Mouse (Mus musculus): Measurements from ENCODE around the gene Syne3. TPM values are rescaled to one million over a fixed set of nuclear protein-coding genes. Genes with fewer than 3 reads are reported as not detected.

Gene Syne3
- total RNA-seq, 2 experiments from 2014 or later, result 10.1 to 21.1 TPM

GRCm38 (mm10) chr12:104976331-104976817 is 33.2 kb downstream of the Syne3 start:
- ATAC-seq (replicated peaks; ENCODE audit: poor library complexity), result no peak

GRCm38 (mm10) chr12:104972860-104973259 is 36.7 kb downstream of the Syne3 start:
- no peak for ATAC-seq (replicated peaks; ENCODE audit: poor library complexity)

DNA sequence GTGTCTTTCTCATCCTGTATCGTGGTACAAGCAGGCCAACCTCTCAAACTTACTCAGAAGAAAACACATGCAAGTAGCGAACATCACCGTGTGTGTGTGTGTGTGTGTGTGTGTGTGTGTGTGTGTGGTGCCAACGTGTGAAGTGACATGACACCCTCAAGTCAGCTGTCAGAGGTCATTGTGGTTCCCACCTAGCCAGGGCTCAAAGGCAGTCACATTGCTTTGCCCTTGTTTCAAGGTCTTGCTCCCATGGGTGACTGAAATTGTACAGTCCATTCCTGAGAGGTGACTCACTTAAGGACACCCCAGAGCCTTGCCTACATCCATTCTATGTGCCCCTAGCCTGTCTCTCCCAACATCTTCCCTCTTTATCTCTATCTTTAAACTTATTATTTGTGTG is 40.0 kb downstream of the Syne3 start:
- no peak for ATAC-seq (replicated peaks; ENCODE audit: poor library complexity)

DNA sequence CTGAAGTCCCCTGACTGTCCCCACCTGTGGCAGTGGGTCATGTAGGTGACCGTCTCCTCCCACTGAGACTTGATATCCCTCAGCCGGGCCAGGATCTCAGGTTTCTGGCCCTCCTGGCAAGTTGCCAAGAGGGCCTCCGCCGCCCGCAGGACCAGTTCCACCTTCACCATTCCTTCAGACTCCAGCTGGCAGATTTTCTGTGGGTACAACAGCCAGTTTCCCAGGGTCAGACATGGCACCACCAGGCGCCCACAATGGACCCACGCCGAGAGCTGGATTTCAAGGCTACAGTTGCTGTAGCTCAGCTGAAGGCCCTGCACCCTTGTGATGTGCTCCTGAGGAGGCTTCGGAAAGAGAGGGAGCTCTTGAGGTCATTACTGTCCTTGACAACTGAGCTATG is 40.4 kb downstream of the Syne3 start:
- no peak for ATAC-seq (replicated peaks; ENCODE audit: poor library complexity)

DNA sequence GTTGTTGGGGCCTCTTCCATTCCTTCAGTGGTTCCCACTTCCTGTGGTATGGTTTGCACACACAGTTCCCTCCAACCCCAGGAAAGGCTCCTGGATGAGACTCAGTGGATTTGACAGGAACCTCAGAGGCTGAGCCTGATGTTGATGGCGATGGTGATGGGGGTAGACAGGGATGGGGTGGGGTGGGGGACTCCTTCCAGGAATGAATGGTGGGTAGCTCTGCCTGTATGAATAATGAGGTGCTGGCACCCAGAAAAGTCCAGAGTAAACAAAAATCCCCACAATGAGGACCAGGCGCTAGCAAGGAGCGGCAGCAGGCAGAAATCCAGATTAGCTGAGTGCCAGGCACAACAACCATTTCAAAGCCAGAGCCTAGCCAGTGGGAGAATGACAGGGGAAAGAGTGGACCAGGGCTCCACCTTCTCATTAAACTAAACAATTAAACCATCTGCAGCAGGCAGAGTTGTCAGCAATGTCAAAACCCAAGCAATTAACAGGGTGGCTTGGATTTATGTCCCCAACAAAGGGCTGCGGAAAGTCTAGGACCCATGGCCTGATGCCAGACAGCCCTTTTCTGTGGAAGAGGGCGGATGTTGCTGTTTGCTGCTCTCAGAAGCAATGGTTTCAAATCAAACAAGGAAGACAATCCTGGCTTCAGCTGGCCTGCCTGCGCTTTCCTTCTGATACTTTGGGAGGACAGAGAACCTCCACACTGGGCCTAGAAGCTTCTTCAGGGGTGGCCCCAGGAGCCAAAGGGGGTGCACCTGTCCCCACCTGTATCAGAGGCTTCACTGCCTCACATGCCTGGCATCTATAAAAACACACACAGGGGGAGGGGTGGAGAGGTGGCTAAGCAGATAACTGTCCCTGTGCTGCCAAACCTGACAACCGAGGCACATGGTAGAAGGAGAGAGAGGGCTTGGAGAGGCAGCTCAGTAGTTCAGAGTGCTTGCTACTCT is 44.4 kb downstream of the Syne3 start:
- ATAC-seq (replicated peaks; ENCODE audit: poor library complexity), result no peak

DNA sequence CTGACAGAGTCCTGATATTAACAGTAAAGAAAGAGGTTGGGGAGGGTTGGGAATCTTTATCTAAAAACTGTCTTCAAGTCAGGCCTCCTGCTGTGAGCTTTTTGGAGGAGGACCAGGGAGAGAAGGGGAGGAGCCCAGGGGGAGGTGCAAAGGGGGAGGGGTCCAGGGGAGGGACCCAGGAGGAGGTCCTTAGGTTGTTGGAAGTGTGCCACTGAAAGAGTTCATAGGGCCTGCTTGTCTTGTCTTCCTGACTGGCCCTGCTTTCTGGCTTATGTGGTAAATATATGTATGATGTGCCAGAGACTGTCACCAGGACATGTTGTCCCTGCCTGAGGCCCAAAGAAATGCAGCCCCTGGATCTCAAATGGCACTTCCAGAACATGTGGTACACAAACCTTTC is 49.2 kb downstream of the Syne3 start:
- ATAC-seq (replicated peaks; ENCODE audit: poor library complexity), result peak; percentile 88

GRCm38 (mm10) chr12:104959966-104960365 is 49.6 kb downstream of the Syne3 start:
- ATAC-seq (replicated peaks; ENCODE audit: poor library complexity), result no peak

- no peak for ATAC-seq (replicated peaks; ENCODE audit: poor library complexity)
Measured at GRCm38 (mm10) chr12:104958263-104958662, 51.3 kb downstream of the Syne3 start.

DNA sequence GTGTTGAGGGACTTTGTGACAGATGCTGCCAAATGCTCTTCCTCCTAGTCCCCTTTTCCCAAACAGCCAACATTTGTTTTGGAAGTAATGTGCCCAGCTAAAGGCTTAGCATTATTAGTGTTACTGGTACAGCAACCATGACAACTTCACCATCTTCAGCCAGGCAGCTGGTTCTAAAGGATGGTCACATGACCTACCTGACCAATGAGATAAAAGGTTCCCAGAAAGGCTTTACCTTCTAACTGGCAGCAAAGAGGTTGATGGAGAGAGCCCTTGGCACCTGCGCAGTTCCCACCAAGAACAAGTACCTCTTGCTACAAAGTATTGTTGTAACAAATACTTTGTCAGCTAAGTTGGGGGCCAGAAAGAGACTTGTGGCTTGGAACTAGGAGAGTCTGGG is 52.4 kb downstream of the Syne3 start:
- ATAC-seq (replicated peaks; ENCODE audit: poor library complexity), result no peak

- no peak for ATAC-seq (replicated peaks; ENCODE audit: poor library complexity)
Measured at GRCm38 (mm10) chr12:104956406-104956805, 53.2 kb downstream of the Syne3 start.

GRCm38 (mm10) chr12:104955003-104955800 is 54.4 kb downstream of the Syne3 start:
- no peak for ATAC-seq (replicated peaks; ENCODE audit: poor library complexity)

GRCm38 (mm10) chr12:104953941-104954340 is 55.7 kb downstream of the Syne3 start:
- peak; percentile 80 for ATAC-seq (replicated peaks; ENCODE audit: poor library complexity)

- ATAC-seq (replicated peaks; ENCODE audit: poor library complexity), result peak; percentile 88
Measured at GRCm38 (mm10) chr12:104952458-104952857, 57.2 kb downstream of the Syne3 start.

GRCm38 (mm10) chr12:104947911-104948310 is 61.7 kb downstream of the Syne3 start:
- no peak for ATAC-seq (replicated peaks; ENCODE audit: poor library complexity)

DNA sequence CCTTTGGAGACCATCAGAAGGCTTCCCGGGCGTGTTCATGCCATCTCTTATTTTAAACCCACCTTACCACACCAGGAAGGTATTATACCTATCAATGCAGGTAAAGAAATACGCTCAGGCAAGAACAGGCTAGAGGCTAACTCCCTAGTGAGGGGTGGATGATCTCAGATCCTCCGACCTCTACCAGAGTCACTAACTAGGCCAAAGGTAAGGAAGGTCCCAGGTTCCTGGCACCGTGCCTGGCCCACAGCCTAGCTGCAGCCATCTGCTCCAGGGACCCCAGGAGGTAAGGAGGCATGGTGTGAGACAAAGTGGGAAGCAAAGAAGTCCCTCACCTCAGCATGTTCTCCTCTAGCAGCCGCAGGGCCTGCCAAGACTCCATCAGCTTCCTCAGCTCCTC is 63.4 kb downstream of the Syne3 start:
- ATAC-seq (replicated peaks; ENCODE audit: poor library complexity), result no peak

- ATAC-seq (replicated peaks; ENCODE audit: poor library complexity), result no peak
Measured at GRCm38 (mm10) chr12:104940466-104940865, 69.1 kb downstream of the Syne3 start.

- 0 out of 2 replicates have a peak, but pooled peaks have one; percentile 6 for ATAC-seq (replicated peaks; ENCODE audit: poor library complexity)
Measured at GRCm38 (mm10) chr12:104940027-104940386, 69.6 kb downstream of the Syne3 start.

DNA sequence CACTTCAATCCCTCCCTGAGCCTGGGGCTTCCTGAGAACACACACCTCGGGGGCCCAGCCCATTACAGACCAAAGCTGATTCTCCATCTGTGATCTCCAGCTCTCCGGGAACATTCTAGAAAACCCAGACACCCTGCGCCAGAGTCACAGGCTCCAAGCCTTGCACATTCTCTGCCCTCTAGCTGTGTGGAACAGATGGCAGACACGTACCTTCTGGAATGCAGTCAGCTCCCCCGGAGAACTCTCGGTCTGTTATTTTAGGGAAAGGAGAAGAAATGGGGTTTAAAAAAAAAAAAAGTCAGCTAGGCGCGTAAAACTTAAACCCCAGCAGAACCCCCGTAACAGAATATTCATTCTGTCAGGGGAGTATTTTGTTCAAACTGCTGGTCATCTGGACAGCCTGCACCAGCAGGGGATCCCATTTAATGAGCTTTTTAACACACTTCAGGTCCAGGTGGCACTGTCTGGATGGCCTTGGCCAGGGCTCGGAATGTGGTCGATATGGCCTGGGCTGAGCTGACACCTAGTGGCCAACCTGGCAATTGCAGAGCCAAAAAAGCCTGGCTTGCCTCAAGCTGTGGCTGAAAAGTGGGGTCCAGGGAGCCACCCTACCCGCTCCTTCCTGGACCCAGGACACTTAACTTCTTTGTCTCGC is 70.1 kb downstream of the Syne3 start:
- peak; percentile 94 for ATAC-seq (replicated peaks; ENCODE audit: poor library complexity)

DNA sequence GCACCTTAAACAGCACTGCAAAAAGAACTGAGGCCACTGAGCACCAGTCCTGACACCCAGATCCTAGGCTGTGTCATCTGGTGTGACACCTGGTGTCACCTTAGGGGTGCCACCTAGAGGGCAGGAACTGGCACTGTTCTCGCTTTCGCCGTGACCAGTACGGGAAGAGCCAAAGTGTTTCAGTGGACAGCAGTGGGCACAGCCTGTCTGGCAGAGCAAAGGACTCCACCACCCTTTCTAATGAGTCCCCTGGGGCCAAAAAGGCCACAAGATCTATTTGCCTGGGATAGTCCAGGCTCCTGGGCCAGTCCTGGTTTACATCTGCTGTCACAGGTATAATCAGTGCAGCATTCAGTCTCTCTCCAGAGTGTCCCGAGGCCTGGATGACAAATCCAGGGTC is 70.7 kb downstream of the Syne3 start:
- no peak for ATAC-seq (replicated peaks; ENCODE audit: poor library complexity)

DNA sequence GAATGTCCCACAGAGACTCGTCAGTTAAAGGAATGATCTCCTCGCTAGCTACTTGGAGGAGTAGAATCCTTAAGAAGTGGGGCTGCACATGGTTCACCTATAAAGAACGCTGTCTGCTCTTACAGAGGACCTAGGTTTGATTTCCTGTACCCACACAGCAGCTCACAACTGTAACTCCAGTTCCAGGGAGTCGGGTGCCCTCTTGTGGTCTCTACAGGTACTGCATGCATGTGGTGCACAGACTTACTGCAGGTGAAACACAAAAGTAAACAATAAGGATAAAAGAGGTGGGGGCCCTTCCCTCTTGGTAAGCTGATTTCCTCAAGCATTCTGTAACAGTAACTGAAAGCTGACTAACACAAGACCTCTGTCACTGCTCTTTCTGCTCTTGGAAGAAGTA is 73.4 kb downstream of the Syne3 start:
- ATAC-seq (replicated peaks; ENCODE audit: poor library complexity), result peak; percentile 50

GRCm38 (mm10) chr12:104935144-104935543 is 74.5 kb downstream of the Syne3 start:
- no peak for ATAC-seq (replicated peaks; ENCODE audit: poor library complexity)
